Comparison of ENCODE assay signal across 8 mouse cellular contexts in genomic region chr1:37802291-37802690, GRCm38 (mm10).
DNase-seq lines count a peak whose midpoint lies in the region; ATAC-seq and TF ChIP-seq lines count a peak whose summit lies in the region.
"Not testable (repeated sequence)": the region's sequence is repeated elsewhere in the genome, so short reads cannot be mapped to it uniquely, and the experiment has no call there.

No protein-coding gene starts in this region.

- TF ChIP-seq RAD21 in CH12.LX (IDR thresholded peaks at IDR 0.05; ENCODE audit: low read depth, low read length): peak; percentile 58

- not testable (repeated sequence) for H3K79me2 ChIP-seq in CH12.LX (replicated peaks; ENCODE audit: control insufficient read depth, extremely low read depth, insufficient read depth, poor library complexity, severe bottlenecking); heart, adult 2 months (replicated peaks; ENCODE audit: control insufficient read depth, insufficient read depth, low read length)

- H3K36me3 ChIP-seq in CH12.LX (replicated peaks in 1 of 2; ENCODE audit: control insufficient read depth in 1 of 2, insufficient read depth in 1 of 2, low read length in 1 of 2); heart, adult 2 months (ENCODE audit: control insufficient read depth, insufficient read depth, low read length); lung, embryonic 14.5 days (ENCODE audit: insufficient read depth): not testable (repeated sequence)

- ATAC-seq in lung, embryonic 14.5 days (ENCODE audit: insufficient read depth): not testable (repeated sequence)

- H3K4me1 ChIP-seq in CH12.LX (ENCODE audit: control insufficient read depth in 1 of 2, insufficient read depth in 2 of 2); cortical plate, adult 2 months (ENCODE audit: control insufficient read depth, insufficient read depth, low read length); heart, adult 2 months (ENCODE audit: control insufficient read depth, insufficient read depth, low read length); lung, embryonic 14.5 days (ENCODE audit: insufficient read depth): not testable (repeated sequence)

- not testable (repeated sequence) for H3K9ac ChIP-seq in CH12.LX (ENCODE audit: insufficient read depth, low read depth); heart, adult 2 months (ENCODE audit: low read depth, low read length); lung, embryonic 14.5 days

- not testable (repeated sequence) for H3K27me3 ChIP-seq in CH12.LX (replicated peaks); heart, adult 2 months (ENCODE audit: control insufficient read depth, insufficient read depth, low read length); lung, embryonic 14.5 days (ENCODE audit: insufficient read depth, low read length)

- WGBS in heart, adult 2 months: 85% methylated on average over 1 of the region's 1 CpGs
- WGBS in lung, embryonic 14.5 days: 85% methylated on average over 1 of the region's 1 CpGs

- intact Hi-C loops in heart, adult 2 months (cut with DNase I): loop anchor here (5.0 kb wide), 1 partner anchor 125 kb away; no protein-coding TSS in a partner anchor

- not testable (repeated sequence) for H3K4me3 ChIP-seq in CH12.LX (replicated peaks in 1 of 3; ENCODE audit: low read depth in 2 of 3, low read length in 2 of 3, poor library complexity in 1 of 3); cortical plate, adult 2 months (ENCODE audit: insufficient read depth, low read length); heart, adult 2 months; lung, embryonic 14.5 days (ENCODE audit: low read depth, low read length)

- in situ Hi-C loops in CH12.LX (cut with MboI; ENCODE audit: low pct_ligation_motif_present, low pct_unique_long_range_greater_than_20kb, low sequenced_read_pairs): not testable (repeated sequence)

- DNase-seq in CH12.LX (ENCODE audit: extremely low read depth): peak; percentile 6
- DNase-seq in adrenal gland, postnatal 36 days: peak; percentile 10 to 29
- not testable (repeated sequence) for DNase-seq in heart, adult 2 months
- DNase-seq in layer of hippocampus, adult 11-12 months (ENCODE audit: low spot score): peak; percentile 18
- peak; percentile 37 for DNase-seq in lung, embryonic 14.5 days
- DNase-seq in retina, embryonic 14.5 days (ENCODE audit: low spot score): peak; percentile 35
- DNase-seq in testis, postnatal 10 days (ENCODE audit: low spot score): peak; percentile 53

- TF ChIP-seq EP300 in CH12.LX (IDR thresholded peaks at IDR 0.05; ENCODE audit: low read length); heart, adult 2 months (IDR thresholded peaks at IDR 0.05; ENCODE audit: insufficient read depth, low read depth, low read length): not testable (repeated sequence)

- H3K27ac ChIP-seq in CH12.LX (ENCODE audit: insufficient read depth, low read depth); cortical plate, adult 2 months (ENCODE audit: insufficient read depth, low read length); heart, adult 2 months; lung, embryonic 14.5 days (ENCODE audit: low read depth): not testable (repeated sequence)

- TF ChIP-seq POLR2A in CH12.LX (IDR thresholded peaks at IDR 0.05; ENCODE audit: low read depth, low read length); cortical plate, adult 2 months (IDR thresholded peaks at IDR 0.05; ENCODE audit: extremely low read depth, insufficient read depth, low read length); heart, adult 2 months (IDR thresholded peaks at IDR 0.05; ENCODE audit: insufficient read depth, low read depth, low read length): not testable (repeated sequence)

- not testable (repeated sequence) for H3K4me2 ChIP-seq in CH12.LX (ENCODE audit: insufficient read depth, low read depth, poor library complexity, severe bottlenecking); lung, embryonic 14.5 days

- dilution Hi-C loops in CH12.LX (cut with MboI; ENCODE audit: extremely low pct_ligation_motif_present, extremely low pct_unique_long_range_greater_than_20kb, low sequenced_read_pairs): not testable (repeated sequence)

- not testable (repeated sequence) for H3K9me3 ChIP-seq in CH12.LX (replicated peaks; ENCODE audit: low read length); lung, embryonic 14.5 days (ENCODE audit: low read depth, low read length)

- peak; percentile 9 to 66; a peak in 2 of 4 replicates for TF ChIP-seq CTCF in CH12.LX (conservative IDR thresholded peaks at IDR 0.05 in 1 of 2, IDR thresholded peaks at IDR 0.05 in 1 of 2; ENCODE audit: low read depth in 2 of 2, low read length in 2 of 2)
- peak; percentile 50 for TF ChIP-seq CTCF in cortical plate, adult 2 months (IDR thresholded peaks at IDR 0.05; ENCODE audit: extremely low read depth, insufficient read depth, low read length)
- peak; percentile 52 for TF ChIP-seq CTCF in heart, adult 2 months (IDR thresholded peaks at IDR 0.05)
- peak; percentile 45; the same call in 1 of the 2 replicates for TF ChIP-seq CTCF in lung, embryonic 14.5 days (IDR thresholded peaks at IDR 0.05; ENCODE audit: low read depth)

TF ChIP-seq in CH12.LX, 34 proteins besides CTCF, POLR2A, EP300 and RAD21:
- peak; percentile 43 for TF ChIP-seq SMC3 (IDR thresholded peaks at IDR 0.05; ENCODE audit: low read depth, low read length)
